Mouse (Mus musculus) liver, embryonic 15.5 days (tissue): ENCODE data around the gene Lpcat2b. TPM values are rescaled to one million over a fixed set of nuclear protein-coding genes. Genes with fewer than 3 reads are reported as not detected.
"Not testable (repeated sequence)": the region's sequence is repeated elsewhere in the genome, so short reads cannot be mapped to it uniquely, and the experiment has no call there.

Experiments used
- ATAC-seq: fragments of 200-750 bp; cut with Nextera tagmentation; 2 replicates; pipeline ENCODE4 v1.8.0; 2017; ENCODE audit warnings: moderate number of reproducible peaks, mild to moderate bottlenecking, moderate library complexity; ENCODE audit not compliant: insufficient read depth
- H3K27ac ChIP-seq: fragments of 300-500 bp; sonication (generic); replicated peaks from 2 replicates; pipeline ENCODE4 v1.5.1; 2015; ENCODE audit warnings: mild to moderate bottlenecking, inconsistent platforms
- H3K27me3 ChIP-seq: fragments of 300-500 bp; sonication (generic); 2 replicates; pipeline ENCODE4 v1.6.1; 2015; ENCODE audit warnings: mild to moderate bottlenecking, inconsistent platforms
- H3K36me3 ChIP-seq: fragments of 300-500 bp; sonication (generic); replicated peaks from 2 replicates; pipeline ENCODE4 v1.6.1; 2015; ENCODE audit warnings: moderate library complexity, mild to moderate bottlenecking, inconsistent platforms
- H3K4me1 ChIP-seq: fragments of 300-500 bp; sonication (generic); replicated peaks from 2 replicates; pipeline ENCODE4 v1.6.1; 2015; ENCODE audit warnings: inconsistent platforms
- H3K4me2 ChIP-seq: fragments of 300-500 bp; sonication (generic); 2 replicates; pipeline ENCODE4 v1.6.1; 2015; ENCODE audit warnings: moderate library complexity, mild to moderate bottlenecking, inconsistent platforms
- H3K4me3 ChIP-seq: fragments of 300-500 bp; sonication (generic); replicated peaks from 2 replicates; pipeline ENCODE4 v1.5.1; 2015; ENCODE audit warnings: mild to moderate bottlenecking, inconsistent platforms
- H3K9ac ChIP-seq: fragments of 300-500 bp; sonication (generic); 2 replicates; pipeline ENCODE4 v1.6.1; 2015; ENCODE audit warnings: moderate library complexity, mild to moderate bottlenecking, inconsistent platforms
- H3K9me3 ChIP-seq: fragments of 300-500 bp; sonication (generic); replicated peaks from 2 replicates; pipeline ENCODE4 v1.6.1; 2016; ENCODE audit warnings: inconsistent platforms
- WGBS: fragments of 180-500 bp; shearing (Covaris S2); methylation state at CpG from one replicate; pipeline ENCODE4 v1.1.7; 2015; ENCODE audit warnings: mixed read lengths; ENCODE audit not compliant: insufficient replicate concordance; 5-methylcytosine and 5-hydroxymethylcytosine counted together
- polyA plus RNA-seq: library from polyadenylated mRNA; unstranded; fragments of >200 nt; fragmentation: Nextera tagmentation; extraction: Ambion mirVana; gene quantifications from 2 replicates; pipeline ENCODE4 v1.2.1, GENCODE M21; 2015

The Lpcat2b gene
- not detected in 2 replicates for polyA plus RNA-seq

- Histone ChIP-seq H3K27ac (no peak within 1 kb of the TSS), H3K4me2 (no peak within 1 kb of the TSS), H3K27me3 (peaks cover 21% of the 10 kb centered on the region; the same call in 1 of the 2 replicates), H3K4me3 (no peak within 1 kb of the TSS), H3K9me3 (no peaks in the 10 kb centered on the region), H3K9ac (no peak within 1 kb of the TSS), H3K4me1 (peaks cover 6% of the 10 kb centered on the region; the same call in 1 of the 2 replicates), H3K36me3 (no peaks in the 10 kb centered on the region)
- WGBS, result 51% methylated on average over 3 of the region's 3 CpGs
- no peak for ATAC-seq
These were observed at the start of gene Lpcat2b for GRCm38 (mm10) chr5:107431249-107431648. Lpcat2b (plus strand) TSS chr5:107431549.

- H3K4me2 ChIP-seq, H3K27me3 ChIP-seq, H3K9me3 ChIP-seq, H3K36me3 ChIP-seq, H3K4me1 ChIP-seq, H3K4me3 ChIP-seq, H3K9ac ChIP-seq, H3K27ac ChIP-seq, ATAC-seq: not testable (repeated sequence)
These were observed 44.9 kb upstream of the Lpcat2b start for GRCm38 (mm10) chr5:107386448-107386847.

GRCm38 (mm10) chr5:107387788-107388187 is 43.6 kb upstream of the Lpcat2b start:
- H3K4me3 ChIP-seq, result no peak overlapping the region
- H3K4me2 ChIP-seq, result no peak overlapping the region
- ATAC-seq, result no peak
- no peaks in the 10 kb centered on the region for H3K4me1 ChIP-seq
- no peaks in the 10 kb centered on the region for H3K36me3 ChIP-seq
- H3K9ac ChIP-seq, result no peak overlapping the region
- 71% methylated on average over 1 of the region's 1 CpGs for WGBS
- no peak overlapping the region for H3K27ac ChIP-seq
- H3K27me3 ChIP-seq, result no peaks in the 10 kb centered on the region
- H3K9me3 ChIP-seq, result no peaks in the 10 kb centered on the region

DNA sequence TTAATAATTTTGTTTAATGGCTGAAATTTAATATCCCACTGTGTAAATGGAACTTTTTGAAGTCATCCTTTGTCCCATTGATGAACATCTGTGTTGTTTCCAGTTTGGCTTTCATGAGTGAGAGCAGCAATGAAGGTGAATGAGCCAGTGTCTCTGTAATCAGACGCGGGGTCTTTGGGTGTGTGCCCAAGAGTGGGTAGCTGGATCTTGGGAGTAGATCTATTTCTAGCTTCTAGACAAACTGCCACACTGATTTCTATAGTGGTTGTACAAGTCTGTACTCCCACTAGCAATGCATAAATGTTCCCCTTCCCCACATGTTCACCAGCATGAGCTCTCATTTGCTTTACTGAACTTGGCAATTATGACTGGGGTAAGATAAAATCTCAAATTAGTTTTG is 42.0 kb upstream of the Lpcat2b start:
- H3K36me3 ChIP-seq, result no peaks in the 10 kb centered on the region
- H3K4me2 ChIP-seq, result no peak overlapping the region
- no peak for ATAC-seq
- H3K4me1 ChIP-seq, result no peaks in the 10 kb centered on the region
- H3K9ac ChIP-seq, result no peak overlapping the region
- no peaks in the 10 kb centered on the region for H3K27me3 ChIP-seq
- H3K27ac ChIP-seq, result no peak overlapping the region
- H3K9me3 ChIP-seq, result no peaks in the 10 kb centered on the region
- WGBS, result 77% methylated on average over 2 of the region's 2 CpGs
- H3K4me3 ChIP-seq, result no peak overlapping the region

- Histone ChIP-seq H3K27ac (no peak overlapping the region), H3K4me3 (no peak overlapping the region), H3K27me3 (no peaks in the 10 kb centered on the region), H3K9ac (no peak overlapping the region), H3K36me3 (no peaks in the 10 kb centered on the region), H3K4me2 (no peak overlapping the region), H3K4me1 (no peaks in the 10 kb centered on the region), H3K9me3 (no peaks in the 10 kb centered on the region)
- 30% methylated on average over 2 of the region's 2 CpGs for WGBS
- no peak for ATAC-seq
These were observed 36.9 kb upstream of the Lpcat2b start for GRCm38 (mm10) chr5:107394437-107394836.

GRCm38 (mm10) chr5:107402436-107402835 is 28.9 kb upstream of the Lpcat2b start, which contains the start of gene Ephx4:
Ephx4 (plus strand) TSS chr5:107402736.
- ATAC-seq, result no peak
- peak within 1 kb of the TSS; percentile 49 for H3K4me3 ChIP-seq
- H3K27ac ChIP-seq, result no peak within 1 kb of the TSS
- H3K9ac ChIP-seq, result no peak within 1 kb of the TSS
- peaks cover 9% of the 10 kb centered on the region; the same call in 1 of the 2 replicates for H3K4me1 ChIP-seq
- H3K36me3 ChIP-seq, result no peaks in the 10 kb centered on the region
- H3K27me3 ChIP-seq, result peaks cover 65% of the 10 kb centered on the region
- H3K4me2 ChIP-seq, result peak within 1 kb of the TSS; percentile 69
- 18% methylated on average over 5 of the region's 5 CpGs for WGBS
- no peaks in the 10 kb centered on the region for H3K9me3 ChIP-seq

DNA sequence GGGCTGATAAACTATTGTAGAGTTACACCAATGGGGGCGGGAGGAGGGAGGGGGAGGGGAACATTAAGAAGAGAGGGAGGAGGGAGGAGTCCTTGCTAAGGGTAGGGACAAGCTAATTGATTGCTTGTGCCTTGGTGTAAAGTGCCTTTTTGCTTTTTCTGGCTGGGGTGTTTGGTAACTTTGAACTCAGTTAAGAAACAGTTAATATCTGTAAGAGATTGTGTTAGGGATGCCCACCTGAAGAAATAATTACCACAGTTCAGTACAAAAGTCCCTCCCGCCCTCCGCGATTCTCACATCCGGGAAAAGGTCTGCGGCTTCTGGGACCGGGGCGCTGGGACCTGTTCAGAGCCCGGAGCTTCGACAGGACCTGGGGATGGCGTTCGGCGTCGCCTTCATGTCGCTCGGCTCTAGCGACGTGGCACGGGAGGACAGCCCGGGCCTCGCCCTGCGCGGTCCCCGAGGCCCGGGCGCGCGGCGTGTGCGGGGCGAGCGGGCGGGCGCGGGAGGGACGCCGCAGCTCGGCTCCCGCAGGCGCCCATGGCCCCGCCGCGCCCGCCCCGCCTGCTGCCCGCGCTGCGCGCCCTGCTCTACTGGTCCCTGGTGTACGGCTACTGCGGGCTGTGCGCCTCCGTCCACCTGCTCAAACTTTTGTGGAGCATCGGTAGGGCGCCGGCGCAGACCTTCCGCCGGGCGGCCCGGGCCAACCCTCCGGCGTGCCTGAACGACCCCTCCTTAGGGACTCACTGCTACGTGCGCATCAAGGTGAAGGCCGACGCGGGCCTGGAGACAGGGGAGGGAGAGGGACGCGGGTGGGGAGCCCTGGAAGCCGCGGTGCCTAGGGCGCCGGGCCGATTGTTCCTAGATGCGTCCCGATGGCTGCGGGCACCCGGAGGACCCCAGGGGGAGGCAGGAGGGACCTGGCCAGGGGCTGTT is 28.1 kb upstream of the Lpcat2b start:
- peaks cover 65% of the 10 kb centered on the region for H3K27me3 ChIP-seq
- H3K4me3 ChIP-seq, result peak overlapping the region; percentile 49
- H3K9ac ChIP-seq, result no peak overlapping the region
- no peak for ATAC-seq
- H3K27ac ChIP-seq, result no peak overlapping the region
- H3K36me3 ChIP-seq, result no peaks in the 10 kb centered on the region
- under 1% methylated on average over 79 of the region's 80 CpGs for WGBS
- H3K4me2 ChIP-seq, result peak overlapping the region; percentile 69
- H3K4me1 ChIP-seq, result peaks cover 9% of the 10 kb centered on the region; the same call in 1 of the 2 replicates
- no peaks in the 10 kb centered on the region for H3K9me3 ChIP-seq

DNA sequence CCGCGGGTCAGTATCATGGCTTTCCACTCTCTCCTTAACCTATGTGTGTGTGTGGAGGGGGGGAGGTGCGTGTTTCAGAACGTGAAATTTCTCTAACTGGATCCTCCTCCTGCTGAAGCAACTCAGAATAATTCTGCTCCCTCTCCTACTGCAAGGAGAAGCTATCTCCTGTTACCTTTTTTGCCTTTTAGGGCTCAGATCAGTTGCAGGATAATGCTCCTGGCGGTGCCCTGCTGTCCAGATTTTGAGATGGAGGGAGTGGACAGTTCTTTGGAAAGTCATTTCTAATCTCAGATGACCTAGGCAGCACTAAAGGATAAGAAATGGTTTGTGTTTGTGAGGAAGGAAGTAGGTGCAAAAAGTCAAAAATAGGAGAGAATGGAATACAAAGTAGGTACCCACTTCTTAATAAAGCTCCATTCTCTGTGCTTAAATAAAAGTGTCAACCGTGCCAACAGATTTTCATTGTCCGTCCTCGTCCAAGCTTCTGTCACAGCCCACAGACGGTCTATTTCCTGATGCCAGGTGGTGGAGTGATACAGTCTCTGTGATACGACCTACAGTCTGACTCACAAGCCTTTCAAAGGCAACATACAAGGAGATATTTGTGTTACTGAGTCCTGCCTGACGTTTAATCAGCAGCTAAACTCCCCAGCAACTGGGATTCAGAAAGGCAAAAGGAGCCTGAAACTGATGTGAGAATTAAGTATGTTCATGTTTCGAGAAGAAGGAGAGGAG is 27.2 kb upstream of the Lpcat2b start:
- peaks cover 65% of the 10 kb centered on the region for H3K27me3 ChIP-seq
- peak overlapping the region; percentile 69 for H3K4me2 ChIP-seq
- no peak overlapping the region for H3K9ac ChIP-seq
- peak overlapping the region; percentile 49 for H3K4me3 ChIP-seq
- 27% methylated on average over 12 of the region's 12 CpGs for WGBS
- H3K36me3 ChIP-seq, result no peaks in the 10 kb centered on the region
- peaks cover 9% of the 10 kb centered on the region; the same call in 1 of the 2 replicates for H3K4me1 ChIP-seq
- no peaks in the 10 kb centered on the region for H3K9me3 ChIP-seq
- H3K27ac ChIP-seq, result no peak overlapping the region
- no peak for ATAC-seq

GRCm38 (mm10) chr5:107405361-107405760 is 26.0 kb upstream of the Lpcat2b start:
- Histone ChIP-seq H3K4me2 (no peak overlapping the region), H3K9me3 (no peaks in the 10 kb centered on the region), H3K27me3 (peaks cover 62% of the 10 kb centered on the region), H3K9ac (no peak overlapping the region), H3K27ac (no peak overlapping the region), H3K4me1 (peaks cover 9% of the 10 kb centered on the region; the same call in 1 of the 2 replicates), H3K36me3 (no peaks in the 10 kb centered on the region), H3K4me3 (no peak overlapping the region)
- 72% methylated on average over 4 of the region's 4 CpGs for WGBS
- ATAC-seq, result no peak

- H3K4me2 ChIP-seq, result no peak overlapping the region
- no peaks in the 10 kb centered on the region for H3K36me3 ChIP-seq
- 76% methylated on average over 1 of the region's 1 CpGs for WGBS
- H3K27ac ChIP-seq, result no peak overlapping the region
- ATAC-seq, result no peak
- no peaks in the 10 kb centered on the region for H3K9me3 ChIP-seq
- no peaks in the 10 kb centered on the region for H3K4me1 ChIP-seq
- no peak overlapping the region for H3K9ac ChIP-seq
- H3K27me3 ChIP-seq, result peaks cover 16% of the 10 kb centered on the region
- H3K4me3 ChIP-seq, result no peak overlapping the region
These were observed 21.0 kb upstream of the Lpcat2b start for GRCm38 (mm10) chr5:107410305-107410704.

- WGBS, result 63% methylated on average over 4 of the region's 4 CpGs
- Histone ChIP-seq H3K4me1 (no peaks in the 10 kb centered on the region), H3K9ac (no peak overlapping the region), H3K36me3 (no peaks in the 10 kb centered on the region), H3K4me2 (no peak overlapping the region), H3K4me3 (no peak overlapping the region), H3K27me3 (peaks cover 6% of the 10 kb centered on the region; the same call in 1 of the 2 replicates), H3K27ac (no peak overlapping the region), H3K9me3 (no peaks in the 10 kb centered on the region)
- no peak for ATAC-seq
These were observed 20.0 kb upstream of the Lpcat2b start for GRCm38 (mm10) chr5:107411326-107411725.
